Mouse (Mus musculus): ENCODE measurements around the gene Wdr92. TPM values are rescaled to one million over a fixed set of nuclear protein-coding genes. Genes with fewer than 3 reads are reported as not detected.
A peak's percentile ranks its signal among the peaks of the same experiment; 100 is the strongest.

The Wdr92 gene
- total RNA-seq (2021), result 10 to 100 TPM; 11.8 TPM
- long read RNA-seq, transcript Wdr92-201 (8 exons, 2,002 nt), result major isoform, 8 of 16 reads
- long read RNA-seq, partial matches to known transcripts, result 0 of 16 reads
- long read RNA-seq, other reads (novel, unspliced or antisense), result 8 of 16 reads

DNA sequence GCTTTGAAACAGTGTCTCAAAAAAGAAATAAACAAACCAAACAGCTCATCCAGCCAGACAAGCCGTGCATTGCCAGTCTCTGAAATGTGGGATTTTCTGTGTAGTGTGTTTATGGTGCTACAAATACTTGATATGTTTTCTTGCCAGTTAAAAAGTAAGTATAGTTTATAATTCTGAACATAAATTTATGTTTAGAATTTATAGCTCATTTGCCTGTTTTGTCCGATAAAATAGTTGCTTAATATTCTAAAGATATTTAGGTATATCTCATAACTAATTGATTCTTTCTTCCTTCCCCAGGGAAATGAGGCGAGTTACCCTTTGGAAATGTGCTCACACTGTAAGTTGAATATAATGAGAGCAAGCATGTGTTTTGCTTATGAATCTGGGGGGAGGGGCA is at the start of gene Wdr92:
TSS of gene Wdr92 (plus strand) at position 301 of the 400 bp plus-strand sequence.
- DNase-seq (ENCODE audit: low spot score in 2 of 2), result no peak

GRCm38 (mm10) chr11:17135638-17136037 is 46.3 kb upstream of the Wdr92 start:
- DNase-seq (ENCODE audit: low spot score in 2 of 2), result no peak

DNA sequence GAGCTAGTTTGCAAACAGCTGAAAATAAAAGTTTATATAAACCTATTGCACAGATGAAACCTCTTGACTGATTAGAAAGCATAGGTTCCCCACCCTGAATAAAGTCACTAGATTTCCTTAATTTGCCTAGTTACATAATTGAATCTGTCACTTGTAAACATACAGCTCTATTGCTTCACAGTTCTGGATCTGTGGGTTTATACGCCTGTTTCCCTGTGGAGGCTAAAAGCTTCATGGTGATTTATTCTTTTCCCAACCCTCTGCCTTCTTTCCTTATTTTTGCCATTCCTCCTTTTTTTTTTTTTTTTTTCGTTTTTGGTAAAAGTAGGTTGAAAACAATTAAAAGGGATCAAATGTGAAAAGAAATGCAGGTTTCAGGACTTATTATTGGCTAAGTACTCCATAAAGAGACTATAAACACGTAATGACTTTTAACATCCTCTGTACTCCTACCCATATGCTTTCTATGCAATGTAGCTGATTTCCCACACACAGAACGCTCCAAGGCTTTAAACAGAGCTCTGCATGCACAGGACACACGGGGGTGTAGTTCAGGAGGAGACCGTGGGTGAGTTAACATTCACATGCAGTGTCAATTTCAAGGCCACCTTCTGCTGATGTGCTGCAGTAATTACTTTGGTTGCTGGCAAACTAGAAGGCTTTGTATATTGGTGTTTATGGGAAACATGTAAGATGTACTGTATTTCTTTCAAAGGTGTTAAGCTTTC is 43.4 kb upstream of the Wdr92 start:
- DNase-seq (ENCODE audit: low spot score in 2 of 2), result peak in 1 of 2 experiments; percentile 62

- DNase-seq (ENCODE audit: low spot score in 2 of 2), result peak; percentile 96 to 97
Observed at GRCm38 (mm10) chr11:17158858-17159737, 22.8 kb upstream of the Wdr92 start, which contains the start of gene Ppp3r1. Ppp3r1 (plus strand) TSS chr11:17159263.

GRCm38 (mm10) chr11:17159738-17160241 is 22.1 kb upstream of the Wdr92 start:
- DNase-seq (ENCODE audit: low spot score in 2 of 2), result peak; percentile 65 to 82

- DNase-seq (ENCODE audit: low spot score in 2 of 2), result peak; percentile 35 to 77
Observed at GRCm38 (mm10) chr11:17160242-17160641, 21.7 kb upstream of the Wdr92 start.

DNA sequence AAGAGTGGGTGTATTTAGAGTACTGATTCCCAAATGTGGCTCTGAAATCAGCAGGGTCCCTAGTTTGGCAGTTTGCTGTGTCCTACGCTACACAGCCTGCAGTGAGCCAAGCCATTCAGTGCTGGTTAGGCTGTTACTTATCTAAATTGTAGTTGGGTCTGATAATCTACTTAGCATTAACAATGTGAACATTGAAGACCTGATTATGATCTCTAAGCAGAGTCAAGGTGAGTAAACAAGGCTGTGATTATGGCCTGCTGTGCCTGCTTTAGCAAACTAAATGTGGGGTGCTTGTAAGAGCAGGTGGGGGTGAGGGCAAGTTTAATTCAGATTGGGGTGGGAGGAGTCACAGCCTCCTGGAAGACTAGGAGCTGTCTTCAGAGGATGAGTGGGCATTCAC is 18.0 kb upstream of the Wdr92 start:
- DNase-seq (ENCODE audit: low spot score in 2 of 2), result no peak

- DNase-seq (ENCODE audit: low spot score in 2 of 2), result no peak
Observed at GRCm38 (mm10) chr11:17166627-17167026, 15.3 kb upstream of the Wdr92 start.

DNA sequence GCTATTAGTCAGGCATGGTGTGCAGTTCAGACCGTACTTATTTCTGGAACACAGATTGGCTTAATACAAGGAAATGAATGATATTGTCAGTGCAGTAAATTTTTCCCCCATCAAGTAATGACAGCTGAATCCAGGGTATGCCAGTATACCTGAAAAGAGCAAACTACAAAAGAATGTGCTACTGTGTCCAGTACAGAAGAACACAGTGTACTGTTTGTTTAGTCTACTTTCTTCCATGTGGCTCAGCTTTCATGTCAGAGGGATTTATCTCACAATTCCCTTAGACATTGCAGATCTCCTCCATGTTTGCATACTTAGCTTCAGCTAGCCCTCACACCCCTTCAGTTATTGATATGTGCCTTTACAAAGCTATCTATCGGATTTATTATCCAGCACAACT is 12.6 kb upstream of the Wdr92 start:
- no peak for DNase-seq (ENCODE audit: low spot score in 2 of 2)

GRCm38 (mm10) chr11:17170938-17171729 is 10.8 kb upstream of the Wdr92 start:
- DNase-seq (ENCODE audit: low spot score in 2 of 2), result no peak

DNA sequence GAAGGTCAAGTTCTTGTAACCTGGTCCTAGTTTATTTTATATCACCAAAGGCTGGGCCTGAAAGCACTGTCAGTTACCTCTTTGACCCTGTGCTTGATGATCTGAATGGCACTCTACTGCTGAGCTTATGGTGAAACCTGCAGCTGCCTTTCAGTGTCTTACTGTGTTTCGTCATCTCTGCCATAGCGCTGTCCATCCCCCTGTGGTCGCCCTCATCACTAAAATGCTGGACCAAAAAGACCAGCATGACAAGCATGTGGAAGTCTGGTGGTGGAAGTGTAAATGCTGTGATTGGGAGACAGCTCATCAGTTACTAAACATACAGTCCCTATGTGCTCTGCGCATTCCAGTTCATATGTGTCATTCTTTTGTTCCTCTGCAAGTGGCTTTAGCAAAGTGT is 9.6 kb upstream of the Wdr92 start:
- DNase-seq (ENCODE audit: low spot score in 2 of 2), result no peak

- DNase-seq (ENCODE audit: low spot score in 2 of 2), result no peak
Observed at GRCm38 (mm10) chr11:17176638-17177037, 5.3 kb upstream of the Wdr92 start.

DNA sequence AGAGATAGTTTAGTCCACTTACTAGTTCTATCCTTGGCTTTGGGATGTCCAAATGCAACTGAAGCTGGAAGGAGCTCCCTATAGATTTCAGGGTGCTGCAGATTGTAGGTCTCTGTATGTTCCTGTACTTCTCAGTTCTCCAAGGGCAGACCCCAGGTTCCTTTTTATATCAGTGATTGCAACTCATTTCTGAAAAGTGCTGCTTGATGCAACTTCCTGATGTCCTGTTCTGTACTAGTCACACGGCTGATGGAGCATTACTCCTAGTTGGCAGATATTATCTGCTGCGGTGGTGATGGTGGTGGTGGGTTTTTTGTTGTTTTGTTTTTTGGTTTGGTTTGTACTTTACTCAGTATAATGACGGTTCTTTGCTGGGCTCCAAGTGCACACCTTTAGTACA is 1.2 kb upstream of the Wdr92 start:
- no peak for DNase-seq (ENCODE audit: low spot score in 2 of 2)

DNA sequence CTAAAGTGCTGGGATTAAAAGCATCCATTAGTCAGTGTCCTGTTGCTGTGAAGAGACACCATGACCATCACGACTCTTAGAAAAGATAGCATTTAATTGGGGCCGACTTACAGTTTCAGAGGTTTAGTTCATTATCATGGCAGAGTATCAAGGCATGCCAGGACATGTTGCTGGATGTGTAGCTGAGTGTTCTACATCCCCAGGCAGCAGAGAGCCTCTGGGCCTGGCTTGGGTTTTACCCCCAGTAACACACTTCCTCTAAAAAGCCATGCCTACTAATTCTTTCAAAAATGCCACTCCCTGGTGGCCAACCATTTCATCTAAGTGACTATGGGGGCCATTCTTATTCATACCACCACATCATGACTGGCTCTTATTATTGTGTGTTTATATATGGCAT is 1.3 kb downstream of the Wdr92 start:
- no peak for DNase-seq (ENCODE audit: low spot score in 2 of 2)

DNA sequence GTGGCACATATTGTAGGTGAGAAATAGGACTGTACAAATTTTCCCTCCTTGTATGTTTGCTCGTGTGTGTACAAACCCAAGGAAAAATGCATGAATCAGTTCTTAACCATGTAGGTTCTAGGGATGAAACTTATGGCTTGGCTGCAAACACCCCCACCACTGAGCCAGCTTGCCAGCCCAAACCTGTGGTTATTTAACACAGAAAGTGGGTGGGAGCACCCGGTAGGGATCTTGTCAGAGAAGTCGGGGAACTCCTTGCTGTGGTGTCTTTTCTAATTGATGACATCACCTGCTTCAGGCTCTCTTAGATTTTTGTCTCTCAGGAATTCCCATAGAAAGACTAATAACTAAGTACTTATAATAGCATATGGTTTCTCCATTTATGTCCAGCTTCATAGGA is 5.7 kb downstream of the Wdr92 start:
- DNase-seq (ENCODE audit: low spot score in 2 of 2), result no peak

- DNase-seq (ENCODE audit: low spot score in 2 of 2), result no peak
Observed at GRCm38 (mm10) chr11:17188786-17189185, 6.9 kb downstream of the Wdr92 start.

GRCm38 (mm10) chr11:17192151-17192844 is 10.4 kb downstream of the Wdr92 start:
- peak in 1 of 2 experiments; percentile 47 for DNase-seq (ENCODE audit: low spot score in 2 of 2)

- no peak for DNase-seq (ENCODE audit: low spot score in 2 of 2)
Observed at GRCm38 (mm10) chr11:17199170-17199569, 17.3 kb downstream of the Wdr92 start.

- no peak for DNase-seq (ENCODE audit: low spot score in 2 of 2)
Observed at GRCm38 (mm10) chr11:17199840-17200501, 18.1 kb downstream of the Wdr92 start.

GRCm38 (mm10) chr11:17200936-17201335 is 19.0 kb downstream of the Wdr92 start:
- no peak for DNase-seq (ENCODE audit: low spot score in 2 of 2)
